Mouse (Mus musculus) left cerebral cortex, postnatal 14 days (tissue): ENCODE data around the gene 4930415O20Rik. TPM values are rescaled to one million over a fixed set of nuclear protein-coding genes. Genes with fewer than 3 reads are reported as not detected.

Source experiments
- DNase-seq, 2 experiments: peaks; one replicate each; pipeline ENCODE4 v3.0.0; 2021 to 2022; ENCODE audit warnings: low spot score in 2 of 2, mixed read lengths in 1 of 2
- intact Hi-C: fragments of 180-260 bp; cut with DNase I; formaldehyde crosslinking; loops from one replicate; pipeline ENCODE4 v1.15.1; 2025
- long read RNA-seq, 2 experiments: library from polyadenylated mRNA; stranded (forward); transcript quantifications; one replicate each; pipeline ENCODE4 v2.0.0; 2021
- total RNA-seq, 2 experiments: library from RNA; stranded (reverse); gene quantifications; 2 replicates each; pipeline ENCODE4 v1.2.3; 2021

4930415O20Rik gene
- total RNA-seq, result not detected
- long read RNA-seq, experiment 1, partial matches to known transcripts, result 0 of 1 reads
- long read RNA-seq, experiment 1, other reads (novel, unspliced or antisense), result 1 of 1 reads
- long read RNA-seq, experiment 2, result 0 reads

GRCm38 (mm10) chr15:98570873-98571538 lies at the start of gene 4930415O20Rik, which contains the start of gene Ccnt1:
Gene 4930415O20Rik, plus strand, starts transcription at chr15:98571004.
Gene Ccnt1, minus strand, starts transcription at chr15:98570923.
- no peak for DNase-seq
- intact Hi-C loops, result no loop called here

- DNase-seq, result no peak
- intact Hi-C loops, result no loop called here
Measured at GRCm38 (mm10) chr15:98521245-98521644, 49.6 kb upstream of the 4930415O20Rik start.

GRCm38 (mm10) chr15:98526057-98526456 lies 44.7 kb upstream of the 4930415O20Rik start:
- intact Hi-C loops, result no loop called here
- DNase-seq, result no peak

GRCm38 (mm10) chr15:98527056-98527771 lies 43.6 kb upstream of the 4930415O20Rik start:
- no peak for DNase-seq
- intact Hi-C loops, result no loop called here

GRCm38 (mm10) chr15:98528066-98528563 lies 42.7 kb upstream of the 4930415O20Rik start:
- intact Hi-C loops, result no loop called here

GRCm38 (mm10) chr15:98532281-98532680 lies 38.5 kb upstream of the 4930415O20Rik start:
- DNase-seq, result peak in 1 of 2 experiments; percentile 33

More at GRCm38 (mm10) chr15:98528066-98528563, 42.7 kb upstream of the 4930415O20Rik start:
- no peak for DNase-seq

GRCm38 (mm10) chr15:98533035-98533531 lies 37.7 kb upstream of the 4930415O20Rik start:
- intact Hi-C loops, result loop anchor here (5.0 kb wide), 1 partner anchor 34 kb away; no protein-coding TSS in a partner anchor
- DNase-seq, result no peak

More at GRCm38 (mm10) chr15:98532281-98532680, 38.5 kb upstream of the 4930415O20Rik start:
- intact Hi-C loops, result loop anchor here (5.0 kb wide), 1 partner anchor 35 kb away; no protein-coding TSS in a partner anchor

- peak; percentile 99 for DNase-seq
- intact Hi-C loops, result loop anchor here (5.0 kb wide), 1 partner anchor 33 kb away; no protein-coding TSS in a partner anchor
Measured at GRCm38 (mm10) chr15:98533881-98534627, 36.8 kb upstream of the 4930415O20Rik start, which contains the start of gene Kansl2. Gene Kansl2, minus strand, starts transcription at chr15:98534264.

GRCm38 (mm10) chr15:98535921-98536320 lies 34.9 kb upstream of the 4930415O20Rik start:
- intact Hi-C loops, result no loop called here
- DNase-seq, result no peak

GRCm38 (mm10) chr15:98536828-98537510 lies 33.8 kb upstream of the 4930415O20Rik start:
- intact Hi-C loops, result no loop called here
- DNase-seq, result no peak

GRCm38 (mm10) chr15:98537923-98538322 lies 32.9 kb upstream of the 4930415O20Rik start:
- no peak for DNase-seq
- intact Hi-C loops, result no loop called here

GRCm38 (mm10) chr15:98541064-98541463 lies 29.7 kb upstream of the 4930415O20Rik start:
- intact Hi-C loops, result no loop called here
- DNase-seq, result no peak

GRCm38 (mm10) chr15:98543341-98543740 lies 27.5 kb upstream of the 4930415O20Rik start:
- intact Hi-C loops, result no loop called here
- no peak for DNase-seq

- intact Hi-C loops, result no loop called here
- DNase-seq, result no peak
Measured at GRCm38 (mm10) chr15:98545151-98545550, 25.7 kb upstream of the 4930415O20Rik start.

GRCm38 (mm10) chr15:98546843-98547242 lies 24.0 kb upstream of the 4930415O20Rik start:
- DNase-seq, result no peak
- intact Hi-C loops, result no loop called here

- intact Hi-C loops, result no loop called here
Measured at GRCm38 (mm10) chr15:98552758-98553157, 18.0 kb upstream of the 4930415O20Rik start.

GRCm38 (mm10) chr15:98555881-98556280 lies 14.9 kb upstream of the 4930415O20Rik start:
- DNase-seq, result no peak
- intact Hi-C loops, result no loop called here

More at GRCm38 (mm10) chr15:98552758-98553157, 18.0 kb upstream of the 4930415O20Rik start:
- no peak for DNase-seq

GRCm38 (mm10) chr15:98557186-98557585 lies 13.6 kb upstream of the 4930415O20Rik start:
- intact Hi-C loops, result no loop called here
- DNase-seq, result no peak

GRCm38 (mm10) chr15:98566973-98567277 lies 3.9 kb upstream of the 4930415O20Rik start:
- DNase-seq, result no peak
- intact Hi-C loops, result loop anchor here (5.0 kb wide), 1 partner anchor 35 kb away; the partner anchor contains the start of gene Kansl2
